Mouse (Mus musculus) lung, postnatal 0 days (tissue): ENCODE data around the gene Fbxw11.

Experiments
- CTCF ChIP-seq: IDR thresholded peaks from 2 replicates; pipeline ENCODE4 v1.5.1; 2016; ENCODE audit warnings: antibody characterized with exemption, mild to moderate bottlenecking
- EP300 ChIP-seq: IDR thresholded peaks from 2 replicates; pipeline ENCODE4 v1.6.1; 2016; ENCODE audit warnings: antibody characterized with exemption, mild to moderate bottlenecking, control low read depth

DNA sequence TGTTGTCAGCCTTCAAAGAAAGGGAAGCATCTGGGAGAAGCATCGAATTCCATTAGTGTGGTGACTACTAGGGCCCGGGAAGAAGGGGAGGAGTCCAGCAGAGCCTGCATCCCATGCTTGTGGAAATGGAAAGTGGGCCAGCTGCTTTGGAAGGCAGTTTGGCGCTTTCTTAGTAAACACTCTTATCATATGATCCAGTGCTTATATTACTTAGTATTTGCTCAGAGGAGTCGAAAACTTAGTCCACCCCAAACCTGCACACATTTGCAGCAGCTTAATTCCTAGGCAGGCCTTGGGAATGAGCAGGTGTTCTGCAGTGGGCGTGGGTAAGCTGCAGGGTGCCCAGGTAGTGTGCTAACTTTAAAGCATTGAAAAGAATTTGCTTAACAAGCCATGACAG is 89.9 kb downstream of the Fbxw11 start:
- TF ChIP-seq CTCF, result no peak
- no peak for TF ChIP-seq EP300
